Mouse (Mus musculus) thymus, adult 2 months (tissue): ENCODE data around the gene D430042O09Rik.

Experiments
- CTCF ChIP-seq: fragments of 200-500 bp; IDR thresholded peaks from 2 replicates; pipeline ENCODE4 v1.5.1; 2012; ENCODE audit warnings: mild to moderate bottlenecking, control low read depth, low read length, moderate library complexity, borderline replicate concordance; ENCODE audit not compliant: control insufficient read depth, poor library complexity, insufficient read depth; ENCODE audit errors: extremely low read depth
- POLR2A ChIP-seq: fragments of 200-500 bp; IDR thresholded peaks from 2 replicates; pipeline ENCODE4 v1.6.1; 2012; ENCODE audit warnings: mild to moderate bottlenecking, low read length, control low read depth, moderate library complexity; ENCODE audit not compliant: control insufficient read depth, poor library complexity, insufficient read depth; ENCODE audit errors: extremely low read depth

GRCm38 (mm10) chr7:125829121-125829666 lies 121.5 kb downstream of the D430042O09Rik start:
- TF ChIP-seq POLR2A: no peak
- TF ChIP-seq CTCF: no peak
